Mouse (Mus musculus): ENCODE results near the gene Klhl5. TPM values are rescaled to one million over a fixed set of nuclear protein-coding genes. Genes with fewer than 3 reads are reported as not detected.

The Klhl5 gene
- polyA plus RNA-seq, 1 experiment from 2014 or later, result 53.0 TPM

GRCm38 (mm10) chr5:65078081-65078480 is 29.3 kb upstream of the Klhl5 start:
- Histone ChIP-seq H3K9ac (no peak overlapping the region), H3K4me2 (no peak overlapping the region), H3K4me3 (no peak overlapping the region), H3K4me1 (no peaks in the 10 kb centered on the region), H3K36me3 (replicated peaks) (no peaks in the 10 kb centered on the region), H3K9me3 (no peaks in the 10 kb centered on the region), H3K27ac (no peak overlapping the region), H3K27me3 (replicated peaks) (no peaks in the 10 kb centered on the region)
- ATAC-seq (replicated peaks), result no peak
- 96% methylated on average over 4 of the region's 4 CpGs for WGBS

GRCm38 (mm10) chr5:65079881-65080280 is 27.5 kb upstream of the Klhl5 start:
- H3K4me3 ChIP-seq, result peak overlapping the region; percentile 10; the same call in 1 of the 2 replicates
- H3K9me3 ChIP-seq, result no peaks in the 10 kb centered on the region
- no peak overlapping the region for H3K4me2 ChIP-seq
- H3K9ac ChIP-seq, result no peak overlapping the region
- H3K27ac ChIP-seq, result 0 out of 2 replicates have a peak overlapping the region, but pooled peaks have one; percentile 3
- 64% methylated on average over 9 of the region's 9 CpGs for WGBS
- no peaks in the 10 kb centered on the region for H3K27me3 ChIP-seq (replicated peaks)
- H3K4me1 ChIP-seq, result no peaks in the 10 kb centered on the region
- no peaks in the 10 kb centered on the region for H3K36me3 ChIP-seq (replicated peaks)
- ATAC-seq (replicated peaks), result no peak

DNA sequence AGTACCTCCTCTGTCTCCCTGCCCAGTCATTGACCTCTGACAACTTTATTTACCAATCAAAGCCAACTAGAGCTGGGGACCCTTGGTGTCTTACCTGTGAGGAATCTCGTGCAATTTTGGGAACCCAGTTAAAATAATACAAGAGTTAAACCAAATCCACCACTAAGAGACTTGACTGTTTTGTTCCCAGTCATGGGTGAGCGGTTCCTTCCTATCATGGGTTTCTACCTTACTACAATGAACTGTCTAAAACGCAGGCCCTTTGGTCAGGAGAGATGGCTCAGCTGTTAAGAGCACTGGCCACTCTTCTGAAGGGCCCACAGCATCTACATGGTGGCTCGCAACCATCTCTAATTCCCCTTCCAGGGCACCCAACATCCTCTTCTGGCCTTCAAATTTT is 25.5 kb upstream of the Klhl5 start:
- WGBS, result 80% methylated on average over 4 of the region's 4 CpGs
- no peak overlapping the region for H3K27ac ChIP-seq
- no peaks in the 10 kb centered on the region for H3K36me3 ChIP-seq (replicated peaks)
- H3K4me2 ChIP-seq, result no peak overlapping the region
- H3K4me3 ChIP-seq, result no peak overlapping the region
- no peaks in the 10 kb centered on the region for H3K4me1 ChIP-seq
- H3K9ac ChIP-seq, result no peak overlapping the region
- no peaks in the 10 kb centered on the region for H3K9me3 ChIP-seq
- ATAC-seq (replicated peaks), result no peak
- H3K27me3 ChIP-seq (replicated peaks), result no peaks in the 10 kb centered on the region

DNA sequence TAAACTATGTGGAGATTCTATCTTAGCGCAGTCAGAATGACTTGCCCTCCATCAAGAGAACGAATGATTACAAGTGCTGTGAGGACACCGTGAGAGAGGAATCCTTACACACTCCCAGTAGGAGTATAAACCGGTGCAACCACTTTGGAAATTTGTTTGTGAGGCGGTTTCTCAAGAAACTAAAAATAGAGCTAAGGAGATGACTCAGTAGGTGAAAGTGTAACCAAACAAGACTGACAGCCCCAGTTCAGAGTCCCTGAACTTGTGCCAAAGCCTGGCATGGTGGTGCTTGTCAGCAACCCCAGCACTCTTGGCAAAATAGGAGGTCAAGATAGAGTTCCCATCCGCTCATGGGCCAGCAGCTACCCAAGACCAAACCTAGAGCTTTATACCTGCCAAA is 20.8 kb upstream of the Klhl5 start:
- Histone ChIP-seq H3K4me1 (no peaks in the 10 kb centered on the region), H3K4me2 (no peak overlapping the region), H3K9ac (no peak overlapping the region), H3K27me3 (replicated peaks) (no peaks in the 10 kb centered on the region), H3K36me3 (replicated peaks) (no peaks in the 10 kb centered on the region), H3K9me3 (no peaks in the 10 kb centered on the region), H3K27ac (no peak overlapping the region), H3K4me3 (no peak overlapping the region)
- ATAC-seq (replicated peaks), result no peak
- WGBS, result 82% methylated on average over 6 of the region's 6 CpGs

GRCm38 (mm10) chr5:65089707-65090106 is 17.6 kb upstream of the Klhl5 start:
- H3K27me3 ChIP-seq (replicated peaks), result no peaks in the 10 kb centered on the region
- H3K4me3 ChIP-seq, result no peak overlapping the region
- H3K27ac ChIP-seq, result no peak overlapping the region
- H3K36me3 ChIP-seq (replicated peaks), result no peaks in the 10 kb centered on the region
- H3K9me3 ChIP-seq, result no peaks in the 10 kb centered on the region
- no peak for ATAC-seq (replicated peaks)
- WGBS, result 82% methylated on average over 3 of the region's 3 CpGs
- no peak overlapping the region for H3K9ac ChIP-seq
- no peak overlapping the region for H3K4me2 ChIP-seq
- H3K4me1 ChIP-seq, result no peaks in the 10 kb centered on the region

- Histone ChIP-seq H3K9me3 (no peaks in the 10 kb centered on the region), H3K4me2 (no peak overlapping the region), H3K36me3 (replicated peaks) (no peaks in the 10 kb centered on the region), H3K27me3 (replicated peaks) (no peaks in the 10 kb centered on the region), H3K27ac (no peak overlapping the region), H3K4me3 (no peak overlapping the region), H3K4me1 (no peaks in the 10 kb centered on the region), H3K9ac (no peak overlapping the region)
- ATAC-seq (replicated peaks), result no peak
- WGBS, result 81% methylated on average over 11 of the region's 11 CpGs
Observed at GRCm38 (mm10) chr5:65091184-65091858, 16.0 kb upstream of the Klhl5 start.

- ATAC-seq (replicated peaks), result no peak
- WGBS, result 91% methylated on average over 5 of the region's 5 CpGs
- Histone ChIP-seq H3K4me2 (no peak within 1 kb of the TSS), H3K9ac (no peak within 1 kb of the TSS), H3K27me3 (replicated peaks) (no peaks in the 10 kb centered on the region), H3K9me3 (no peaks in the 10 kb centered on the region), H3K27ac (no peak within 1 kb of the TSS), H3K36me3 (replicated peaks) (no peaks in the 10 kb centered on the region), H3K4me3 (no peak within 1 kb of the TSS), H3K4me1 (no peaks in the 10 kb centered on the region)
Observed at GRCm38 (mm10) chr5:65091921-65092320, 15.4 kb upstream of the Klhl5 start, which contains the start of gene Tmem156. Gene Tmem156 (minus strand): TSS chr5:65092132.

DNA sequence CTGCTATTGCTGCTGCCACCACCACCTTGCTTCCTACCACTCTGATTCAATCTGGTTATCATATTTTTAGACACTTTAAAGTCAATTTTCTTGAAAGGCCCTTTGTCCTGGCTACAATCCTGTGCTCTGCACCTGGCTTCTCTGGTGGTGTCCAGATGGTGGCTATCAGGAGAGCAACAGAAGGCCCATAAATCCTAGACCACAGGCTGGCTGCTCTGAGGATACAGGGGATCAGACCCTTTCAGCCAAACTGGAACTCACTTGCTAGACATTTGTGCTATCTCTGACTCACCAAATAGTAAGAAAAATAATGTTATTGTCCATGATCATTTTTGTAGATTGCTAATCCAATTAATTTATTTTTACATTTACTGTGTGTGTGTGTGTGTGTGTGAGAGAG is 13.6 kb upstream of the Klhl5 start:
- Histone ChIP-seq H3K27me3 (replicated peaks) (no peaks in the 10 kb centered on the region), H3K9me3 (no peaks in the 10 kb centered on the region), H3K4me3 (no peak overlapping the region), H3K27ac (no peak overlapping the region), H3K9ac (no peak overlapping the region), H3K36me3 (replicated peaks) (no peaks in the 10 kb centered on the region), H3K4me1 (no peaks in the 10 kb centered on the region), H3K4me2 (no peak overlapping the region)
- ATAC-seq (replicated peaks), result no peak

- 88% methylated on average over 7 of the region's 7 CpGs for WGBS
- no peaks in the 10 kb centered on the region for H3K36me3 ChIP-seq (replicated peaks)
- H3K27ac ChIP-seq, result no peak overlapping the region
- no peaks in the 10 kb centered on the region for H3K9me3 ChIP-seq
- no peak overlapping the region for H3K4me2 ChIP-seq
- no peaks in the 10 kb centered on the region for H3K4me1 ChIP-seq
- H3K4me3 ChIP-seq, result no peak overlapping the region
- H3K27me3 ChIP-seq (replicated peaks), result no peaks in the 10 kb centered on the region
- ATAC-seq (replicated peaks), result no peak
- no peak overlapping the region for H3K9ac ChIP-seq
Observed at GRCm38 (mm10) chr5:65094902-65095545, 12.3 kb upstream of the Klhl5 start.

DNA sequence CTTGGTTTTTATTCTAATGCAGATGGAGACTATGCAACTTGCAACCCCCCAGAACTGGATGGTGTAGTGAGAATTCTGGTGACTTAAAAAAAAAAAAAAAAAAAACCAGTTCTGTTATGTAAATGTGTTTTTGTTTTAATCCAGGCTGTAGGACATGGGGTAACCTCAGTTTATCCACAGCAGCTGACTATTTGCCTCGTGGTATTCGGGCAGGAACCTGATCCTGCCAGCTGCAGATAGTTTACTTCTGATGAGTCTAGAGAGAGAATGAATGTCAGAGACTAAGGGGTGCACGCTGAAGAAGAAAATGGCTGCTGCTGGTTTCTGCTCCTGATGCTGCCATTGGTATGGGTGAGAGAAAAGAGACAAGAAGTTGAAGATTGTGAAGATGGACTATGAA is 11.3 kb upstream of the Klhl5 start:
- ATAC-seq (replicated peaks), result no peak
- Histone ChIP-seq H3K4me2 (no peak overlapping the region), H3K9ac (no peak overlapping the region), H3K4me3 (no peak overlapping the region), H3K27me3 (replicated peaks) (no peaks in the 10 kb centered on the region), H3K27ac (no peak overlapping the region), H3K9me3 (no peaks in the 10 kb centered on the region), H3K36me3 (replicated peaks) (no peaks in the 10 kb centered on the region), H3K4me1 (no peaks in the 10 kb centered on the region)
- WGBS, result 91% methylated on average over 3 of the region's 3 CpGs

DNA sequence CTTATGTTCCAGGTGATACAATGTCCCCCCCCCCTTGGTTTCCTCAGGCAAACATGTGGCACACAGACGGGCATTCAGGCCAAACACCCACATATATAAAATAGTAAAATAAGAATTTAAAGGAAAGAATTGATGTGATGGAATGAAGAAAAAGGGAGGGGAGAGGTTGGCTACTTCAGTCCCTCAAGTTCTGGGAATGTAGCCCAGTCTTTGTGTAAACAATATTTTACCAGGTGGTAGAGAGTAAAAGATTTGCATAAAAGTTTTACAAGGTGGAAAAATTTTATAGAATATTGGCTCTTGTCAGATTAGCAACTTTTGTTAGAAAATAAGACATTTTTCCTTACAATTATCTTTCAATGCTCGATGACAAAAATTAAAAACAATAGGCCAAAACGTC is 10.5 kb upstream of the Klhl5 start:
- Histone ChIP-seq H3K27me3 (replicated peaks) (no peaks in the 10 kb centered on the region), H3K9me3 (no peaks in the 10 kb centered on the region), H3K4me1 (peaks cover under 1% of the 10 kb centered on the region; the same call in 1 of the 2 replicates), H3K9ac (no peak overlapping the region), H3K4me2 (no peak overlapping the region), H3K4me3 (no peak overlapping the region), H3K36me3 (replicated peaks) (no peaks in the 10 kb centered on the region), H3K27ac (no peak overlapping the region)
- WGBS, result 80% methylated on average over 3 of the region's 3 CpGs
- no peak for ATAC-seq (replicated peaks)

- Histone ChIP-seq H3K36me3 (replicated peaks) (no peaks in the 10 kb centered on the region), H3K9me3 (no peaks in the 10 kb centered on the region), H3K27ac (no peak overlapping the region), H3K4me1 (peaks cover 4% of the 10 kb centered on the region; the same call in 1 of the 2 replicates), H3K4me3 (no peak overlapping the region), H3K9ac (no peak overlapping the region), H3K4me2 (no peak overlapping the region), H3K27me3 (replicated peaks) (no peaks in the 10 kb centered on the region)
- ATAC-seq (replicated peaks), result no peak
- 90% methylated on average over 5 of the region's 5 CpGs for WGBS
Observed at GRCm38 (mm10) chr5:65097457-65097856, 9.9 kb upstream of the Klhl5 start.

- no peak overlapping the region for H3K27ac ChIP-seq
- H3K4me3 ChIP-seq, result no peak overlapping the region
- H3K4me2 ChIP-seq, result no peak overlapping the region
- H3K9ac ChIP-seq, result no peak overlapping the region
- H3K27me3 ChIP-seq (replicated peaks), result no peaks in the 10 kb centered on the region
- no peak for ATAC-seq (replicated peaks)
- no peaks in the 10 kb centered on the region for H3K9me3 ChIP-seq
- WGBS, result 52% methylated on average over 11 of the region's 11 CpGs
- H3K4me1 ChIP-seq, result peaks cover 4% of the 10 kb centered on the region; the same call in 1 of the 2 replicates
- H3K36me3 ChIP-seq (replicated peaks), result no peaks in the 10 kb centered on the region
Observed at GRCm38 (mm10) chr5:65100002-65100401, 7.3 kb upstream of the Klhl5 start.
